Mouse (Mus musculus) fibroblast of lung, adult 2 months (primary cell): Measurements from ENCODE around the gene Angpt4.
A peak's percentile ranks its signal among the peaks of the same experiment; 100 is the strongest.

Source experiments
- DNase-seq: peaks from one replicate; pipeline ENCODE4 v3.0.0-alpha.2; 2011; ENCODE audit warnings: low read depth

Gene Angpt4

DNA sequence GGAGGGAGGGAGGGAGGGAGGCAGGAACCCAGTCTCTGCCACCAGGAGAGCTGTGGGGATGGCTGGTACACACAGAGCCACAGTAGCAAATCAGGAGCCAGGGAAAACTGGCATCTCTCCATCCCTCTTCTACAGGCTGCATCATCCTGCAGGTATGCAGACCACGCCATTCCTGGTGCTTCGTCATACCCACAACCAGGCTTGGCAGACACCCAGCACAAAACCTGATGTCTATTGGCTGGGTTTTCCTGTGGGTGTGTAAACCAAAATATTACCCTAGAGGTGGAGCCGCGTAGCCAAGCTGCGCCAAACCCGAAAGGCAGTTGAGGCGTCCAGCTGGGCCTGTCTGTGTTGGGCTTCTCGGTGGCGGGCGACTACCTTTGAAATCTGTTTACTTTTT lies 51.5 kb downstream of the Angpt4 start:
- DNase-seq: peak; percentile 99

GRCm38 (mm10) chr2:151963319-151963718 lies 52.3 kb downstream of the Angpt4 start:
- DNase-seq: no peak

DNA sequence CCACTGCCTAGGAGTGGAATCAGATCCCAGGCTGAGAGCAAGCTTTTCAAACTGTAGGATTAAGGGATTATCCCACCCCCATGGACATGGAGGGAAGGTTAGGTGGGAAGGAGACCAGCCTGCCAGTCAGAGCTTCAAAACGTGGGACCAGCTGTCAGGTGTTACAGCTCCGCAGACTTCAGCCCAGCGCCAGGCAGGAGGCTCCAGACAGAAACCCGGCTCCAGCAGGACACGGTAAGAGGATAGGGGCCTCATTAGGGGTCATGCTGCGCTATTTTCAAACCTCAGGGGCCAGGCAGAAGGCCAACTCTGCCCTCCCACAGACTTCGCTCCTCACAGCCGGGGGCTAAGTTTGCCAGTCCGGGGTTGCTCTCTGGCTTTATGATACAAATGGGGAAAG lies 53.0 kb downstream of the Angpt4 start:
- no peak for DNase-seq

GRCm38 (mm10) chr2:151967176-151967750 lies 56.3 kb downstream of the Angpt4 start:
- DNase-seq: no peak

- DNase-seq: no peak
Observed at GRCm38 (mm10) chr2:151967792-151968191, 56.8 kb downstream of the Angpt4 start.

DNA sequence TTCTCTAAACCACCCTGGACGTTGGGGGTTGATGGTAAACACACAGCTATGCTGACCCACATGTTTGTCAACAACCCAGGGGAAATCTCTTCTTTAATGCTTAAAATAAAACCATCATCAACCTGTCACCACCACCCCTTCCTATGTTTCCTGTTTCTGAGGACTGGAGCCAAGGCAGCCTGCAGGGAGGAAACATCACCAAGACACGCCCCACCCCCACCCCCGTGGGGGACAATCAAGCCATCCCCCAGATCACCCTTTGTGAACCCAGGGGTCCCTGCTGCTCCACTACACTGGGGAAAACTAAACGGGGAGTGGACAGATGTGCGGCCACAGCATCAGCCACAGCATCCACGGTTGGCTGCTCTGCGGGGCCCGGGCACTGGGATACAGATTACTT lies 57.4 kb downstream of the Angpt4 start:
- DNase-seq: no peak

GRCm38 (mm10) chr2:151968986-151969385 lies 58.0 kb downstream of the Angpt4 start:
- DNase-seq: no peak

DNA sequence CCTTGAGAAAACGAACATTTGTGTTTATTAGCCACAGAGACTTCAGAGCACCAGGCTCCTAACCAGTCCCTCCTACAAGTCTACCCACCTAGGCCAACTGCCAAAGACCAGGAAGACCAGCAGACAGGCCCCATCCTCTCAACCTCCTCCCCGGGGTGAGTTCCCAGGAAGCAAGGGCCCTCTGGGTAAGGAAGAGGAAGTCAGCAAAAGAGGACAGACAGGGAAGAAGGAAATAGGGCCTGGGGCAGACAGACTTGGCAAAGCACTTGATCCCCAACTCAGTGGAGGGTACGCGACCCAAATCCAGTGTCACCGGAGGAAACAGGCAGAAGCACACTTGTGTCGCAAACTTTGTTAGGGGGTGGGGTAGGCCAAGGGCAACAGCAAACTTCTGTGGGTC lies 58.4 kb downstream of the Angpt4 start:
- no peak for DNase-seq

DNA sequence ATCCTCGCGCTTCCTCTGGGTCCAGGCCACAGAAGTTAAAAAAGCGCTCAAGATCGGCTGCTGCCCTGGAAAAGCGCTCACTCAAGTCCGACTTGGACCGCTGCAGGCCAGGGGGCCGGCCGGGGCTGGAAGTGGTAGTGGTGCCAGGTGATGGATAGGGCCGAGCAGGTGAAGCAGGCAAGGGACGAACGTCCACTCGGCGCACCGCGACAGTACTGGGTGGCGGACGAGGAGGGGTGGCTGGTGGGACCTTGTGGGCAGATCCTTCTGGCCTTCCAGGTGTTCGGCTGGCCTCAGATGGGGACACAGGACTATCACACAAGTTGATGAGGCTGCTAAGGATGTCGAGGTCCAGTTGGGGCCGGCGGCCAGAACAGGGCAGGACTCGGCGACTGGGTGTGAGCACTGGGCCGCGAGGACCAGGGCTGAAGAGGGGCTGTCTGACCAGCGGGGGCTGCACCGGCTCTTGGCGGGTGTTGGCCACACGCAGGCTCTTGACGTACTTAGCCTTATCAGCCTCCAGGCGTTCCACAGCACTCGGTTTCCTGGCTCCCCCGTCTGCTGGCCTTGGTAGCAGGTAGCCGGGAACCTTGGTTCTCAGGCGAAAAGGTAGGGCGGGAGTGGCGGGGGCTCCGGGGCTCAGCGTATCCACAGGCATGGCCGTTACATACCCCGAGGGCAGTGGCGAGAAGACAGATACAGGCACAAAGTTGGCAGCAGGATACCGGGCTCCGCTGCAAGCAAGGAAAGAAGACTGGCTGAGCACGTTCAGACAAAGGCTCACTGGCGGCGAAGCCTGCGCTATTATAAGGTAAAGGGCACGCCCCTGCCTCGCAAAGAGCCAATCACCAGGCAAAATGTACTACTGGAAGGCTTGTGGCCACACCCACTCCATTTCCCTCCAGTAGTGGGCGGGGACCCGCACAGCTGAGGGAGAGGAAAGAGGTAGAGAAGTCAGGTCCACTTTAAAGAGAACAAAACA lies 59.5 kb downstream of the Angpt4 start:
- DNase-seq: no peak

DNA sequence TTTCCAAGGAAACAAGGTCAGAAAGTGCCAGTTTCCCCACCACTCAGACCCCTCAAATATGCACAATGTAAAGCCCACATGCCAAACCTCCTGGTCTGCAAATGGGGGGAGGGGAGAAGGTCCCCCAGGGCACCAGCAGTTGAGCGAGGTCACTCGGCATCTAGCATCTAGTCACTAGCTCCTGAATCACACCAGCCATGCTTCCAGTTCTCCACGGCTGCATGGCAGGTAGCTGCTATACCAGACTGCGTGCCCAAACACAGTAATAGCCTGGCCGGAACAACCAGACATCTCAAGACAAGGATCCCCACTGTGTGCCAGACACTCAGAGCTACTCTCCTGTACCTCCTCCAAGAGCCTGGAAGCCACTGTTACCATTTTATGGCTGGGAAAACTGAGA lies 60.7 kb downstream of the Angpt4 start:
- DNase-seq: no peak

- no peak for DNase-seq
Observed at GRCm38 (mm10) chr2:151972880-151973594, 62.0 kb downstream of the Angpt4 start.

DNA sequence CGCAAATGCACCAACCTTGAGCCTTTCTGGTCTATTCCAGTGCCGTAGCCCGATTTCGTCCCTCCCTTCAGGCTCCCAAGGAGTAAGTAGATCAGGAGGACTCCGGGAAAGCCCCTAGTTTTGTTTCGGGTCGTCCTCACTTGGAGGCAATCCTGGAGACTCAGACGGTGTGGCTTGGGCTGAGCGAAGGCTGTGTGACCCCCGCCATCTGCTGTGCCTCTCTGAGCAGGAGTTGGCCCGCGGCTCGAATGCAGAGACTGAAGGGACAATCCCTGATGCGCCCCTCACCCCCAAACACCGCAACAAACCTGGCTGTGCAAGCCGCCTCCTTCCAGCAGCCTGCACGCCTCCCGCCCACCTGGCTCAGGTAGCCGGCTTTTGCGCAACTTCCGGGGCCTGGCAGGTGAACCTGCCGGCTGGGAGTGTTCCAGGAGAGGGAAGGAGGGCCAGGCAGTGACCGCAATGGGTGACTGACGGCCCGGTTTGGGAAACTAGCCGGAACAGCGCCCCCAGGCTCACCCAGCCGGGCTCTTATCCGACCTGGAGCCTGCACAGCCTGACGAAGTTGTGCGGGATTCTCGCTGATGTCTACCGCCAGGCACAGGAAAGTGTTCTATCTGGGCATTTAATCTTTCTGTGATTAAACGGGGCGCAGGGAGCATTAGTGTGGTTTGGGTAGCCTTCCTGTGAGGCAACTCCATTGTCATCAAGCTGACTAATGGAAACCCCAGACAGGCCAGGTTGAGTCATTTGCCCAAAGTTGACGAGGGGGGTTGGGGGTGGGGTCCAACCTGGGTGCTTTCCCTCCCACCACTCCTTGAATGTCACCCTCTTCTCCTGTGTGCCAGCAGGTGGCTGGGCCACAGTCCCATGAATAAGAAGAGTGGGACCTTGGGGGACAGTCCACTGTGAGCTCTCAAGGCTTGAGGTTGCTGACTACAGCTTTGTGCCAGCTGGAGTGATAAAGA lies 62.9 kb downstream of the Angpt4 start:
- peak; percentile 31 for DNase-seq

GRCm38 (mm10) chr2:151975295-151975694 lies 64.3 kb downstream of the Angpt4 start:
- DNase-seq: no peak

DNA sequence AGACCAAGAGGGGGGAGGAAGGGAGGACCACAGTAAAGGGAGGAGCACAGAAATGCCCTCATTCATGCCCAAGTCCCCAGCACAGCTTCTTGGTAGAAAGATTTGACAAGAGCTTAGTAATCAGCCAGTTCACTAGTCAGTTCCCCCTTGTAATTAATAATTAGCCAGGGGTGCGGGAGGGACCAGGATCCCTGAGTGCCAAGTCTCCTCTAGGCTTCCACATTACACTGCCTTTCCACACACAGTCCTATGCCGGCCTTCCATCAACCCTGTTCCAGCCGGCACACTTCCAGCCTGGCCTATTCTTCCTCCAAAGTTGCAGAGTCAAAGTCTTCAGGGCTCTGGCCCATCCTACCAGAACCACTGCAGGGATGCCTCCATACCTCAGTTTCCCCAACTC lies 65.1 kb downstream of the Angpt4 start:
- no peak for DNase-seq

DNA sequence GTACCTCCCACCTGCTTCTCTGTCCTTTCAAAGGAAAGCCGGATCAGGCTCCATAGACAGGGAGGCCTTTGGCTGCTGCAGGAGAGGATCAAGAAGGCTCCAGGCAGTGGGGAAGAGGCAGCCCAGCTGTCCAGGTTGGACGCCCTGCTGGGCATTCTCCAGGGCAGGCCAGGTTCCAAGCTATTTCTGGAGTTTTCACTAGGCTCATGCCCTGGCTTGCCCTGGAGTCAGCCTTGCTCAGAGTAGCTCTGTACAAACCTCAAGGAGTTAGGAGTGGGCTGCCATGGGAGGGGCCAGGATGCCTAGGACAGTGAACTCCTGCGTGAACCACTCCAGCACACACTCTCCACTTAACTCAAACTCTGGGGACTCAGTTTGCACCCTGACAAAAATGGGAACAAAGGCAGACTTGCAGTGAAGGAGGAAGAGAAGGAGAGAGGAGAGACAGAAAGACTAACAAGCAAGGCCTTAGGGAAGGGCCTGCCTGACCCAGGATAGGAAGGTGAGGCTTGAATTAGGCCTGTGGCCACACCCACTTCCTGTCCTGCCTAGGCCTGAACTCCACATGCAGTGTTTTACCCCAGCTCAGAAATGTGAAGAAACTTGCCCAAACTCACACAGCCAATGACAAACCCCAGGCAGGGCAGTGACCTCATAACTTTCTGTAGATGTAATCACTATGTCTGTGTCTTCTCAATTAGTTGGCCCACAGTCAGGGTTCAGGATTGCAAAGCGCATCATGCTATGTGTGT lies 66.9 kb downstream of the Angpt4 start:
- DNase-seq: peak; percentile 61

DNA sequence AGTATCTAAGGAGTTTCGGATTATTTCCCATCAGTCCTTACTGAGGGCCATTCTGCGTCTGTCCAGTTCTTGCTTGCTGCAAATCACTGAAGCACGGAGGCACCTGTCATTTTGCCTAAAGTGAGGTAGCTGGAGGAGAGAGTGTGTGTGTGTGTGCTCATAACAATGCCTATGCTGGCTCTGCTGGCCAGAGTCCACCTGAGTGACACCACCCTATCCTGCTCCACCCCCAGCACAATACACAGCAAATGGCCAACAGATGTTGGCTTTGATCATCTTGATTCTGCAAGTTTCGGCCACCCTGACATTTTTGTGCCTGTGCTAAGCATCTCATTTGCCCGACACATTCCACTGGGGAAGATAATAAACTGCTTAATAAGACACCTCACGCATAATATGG lies 67.5 kb downstream of the Angpt4 start:
- DNase-seq: no peak

DNA sequence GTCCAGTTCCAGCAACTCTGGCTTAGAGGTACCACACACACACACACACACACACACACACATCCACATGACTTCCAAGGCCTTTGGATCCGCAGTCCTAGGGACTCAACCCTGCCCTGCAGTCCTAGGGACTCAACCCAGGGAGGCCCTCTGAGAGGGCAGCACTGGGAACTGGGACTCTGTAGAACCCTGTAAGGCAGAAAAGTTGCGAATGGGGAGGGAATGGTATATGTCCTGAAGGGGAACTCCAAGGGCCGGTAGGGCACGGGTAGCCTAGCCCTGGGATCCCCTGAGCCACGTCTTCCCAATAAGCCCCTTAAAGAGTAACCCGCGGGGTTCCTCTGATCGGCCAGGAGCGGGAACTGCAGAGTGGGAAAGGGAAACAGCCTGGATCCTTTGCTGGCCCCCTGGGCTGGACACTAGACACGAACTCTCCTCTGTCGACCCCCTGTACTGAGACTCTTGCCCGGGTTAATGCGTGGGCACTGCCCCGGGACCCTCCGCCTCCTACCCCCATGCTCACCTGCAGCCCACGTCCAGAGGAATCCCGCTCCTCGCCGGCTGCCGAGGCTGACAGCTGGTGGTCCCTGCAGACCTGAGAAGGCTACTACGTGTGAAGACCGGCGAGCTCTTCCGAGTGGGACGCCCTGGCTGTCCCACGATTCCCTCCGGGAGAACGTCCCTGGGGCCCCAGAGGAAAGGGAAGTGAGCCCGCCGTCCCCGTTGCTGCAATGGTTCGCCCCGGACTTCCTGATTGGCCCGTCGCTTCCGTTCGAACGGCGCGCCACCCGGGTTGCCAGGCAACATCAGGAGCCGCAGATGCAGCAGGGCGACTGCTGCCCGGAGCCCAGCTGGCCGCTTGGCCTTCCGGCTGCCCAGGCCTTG lies 68.7 kb downstream of the Angpt4 start, which contains the start of gene Fam110a:
Gene Fam110a, minus strand, starts transcription at position 750 of the 885 bp plus-strand sequence.
- peak; percentile 77 for DNase-seq

DNA sequence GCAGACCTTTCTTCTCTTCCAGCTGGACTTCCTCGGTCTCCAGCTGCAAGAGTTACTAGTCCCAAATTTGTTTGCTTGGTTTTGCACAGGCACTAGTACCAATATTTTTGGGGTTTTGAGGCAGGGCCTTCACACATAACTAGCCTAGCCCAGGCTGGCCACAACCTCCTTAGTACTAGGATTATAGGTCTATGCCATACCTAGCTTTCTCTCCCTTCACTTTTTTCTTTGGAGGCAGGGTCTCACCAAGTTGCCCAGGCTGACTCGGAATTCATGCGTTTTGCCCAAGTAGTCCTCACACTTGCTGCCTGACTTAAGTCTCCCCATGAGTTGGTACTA lies 69.3 kb downstream of the Angpt4 start:
- no peak for DNase-seq

- DNase-seq: no peak
Observed at GRCm38 (mm10) chr2:151981268-151981667, 70.3 kb downstream of the Angpt4 start.

DNA sequence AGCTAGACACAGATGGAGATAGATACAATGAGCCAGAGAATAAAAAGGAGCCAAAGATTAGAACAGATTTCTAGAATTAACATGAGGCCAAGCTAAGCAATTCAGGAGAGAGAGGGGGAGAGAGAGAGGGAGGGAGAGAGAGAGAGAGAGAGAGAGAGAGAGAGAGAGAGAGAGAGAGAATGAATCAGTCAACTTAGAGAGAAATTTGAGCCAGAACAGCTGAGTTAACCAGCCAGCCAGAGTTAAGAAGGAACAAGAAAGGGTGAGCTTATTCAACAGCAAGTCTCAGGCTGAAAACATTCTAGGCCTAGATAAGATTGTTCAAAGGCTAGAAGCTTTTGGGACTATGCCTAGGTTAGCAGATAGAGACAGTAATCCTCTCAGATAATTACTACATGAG lies 71.5 kb downstream of the Angpt4 start:
- DNase-seq: no peak
